Mouse (Mus musculus) forebrain, embryonic 12.5 days (tissue): ENCODE data around the gene Wnt9a. TPM values are rescaled to one million over a fixed set of nuclear protein-coding genes. Genes with fewer than 3 reads are reported as not detected.

Experiments used
- ATAC-seq: fragments of 200-750 bp; cut with Nextera tagmentation; 2 replicates; pipeline ENCODE4 v1.8.0; 2017; ENCODE audit warnings: moderate TSS enrichment; ENCODE audit not compliant: low FRiP score
- H3K27ac ChIP-seq: fragments of 300-500 bp; sonication (generic); 2 replicates; pipeline ENCODE4 v1.5.1; 2016; ENCODE audit warnings: mild to moderate bottlenecking
- H3K27me3 ChIP-seq: fragments of 300-500 bp; sonication (generic); 2 replicates; pipeline ENCODE4 v1.6.1; 2016; ENCODE audit warnings: mild to moderate bottlenecking
- H3K36me3 ChIP-seq: fragments of 300-500 bp; sonication (generic); replicated peaks from 2 replicates; pipeline ENCODE4 v1.6.1; 2016; ENCODE audit warnings: mild to moderate bottlenecking
- H3K4me1 ChIP-seq: fragments of 300-500 bp; sonication (generic); 2 replicates; pipeline ENCODE4 v1.6.1; 2016
- H3K4me2 ChIP-seq: fragments of 300-500 bp; sonication (generic); 2 replicates; pipeline ENCODE4 v1.6.1; 2016; ENCODE audit warnings: mild to moderate bottlenecking, moderate library complexity
- H3K4me3 ChIP-seq: fragments of 300-500 bp; sonication (generic); replicated peaks from 2 replicates; pipeline ENCODE4 v1.5.1; 2016; ENCODE audit warnings: mild to moderate bottlenecking
- H3K9ac ChIP-seq: fragments of 300-500 bp; sonication (generic); 2 replicates; pipeline ENCODE4 v1.6.1; 2016; ENCODE audit warnings: mild to moderate bottlenecking
- H3K9me3 ChIP-seq: fragments of 300-500 bp; sonication (generic); 2 replicates; pipeline ENCODE4 v1.6.1; 2016
- WGBS: fragments of 180-500 bp; shearing (Covaris S2); methylation state at CpG from one replicate; pipeline ENCODE4 v1.1.7; 2016; 5-methylcytosine and 5-hydroxymethylcytosine counted together
- polyA plus RNA-seq: library from polyadenylated mRNA; unstranded; fragments of >200 nt; fragmentation: Nextera tagmentation; extraction: Ambion mirVana; gene quantifications from 2 replicates; pipeline ENCODE4 v1.2.1, GENCODE M21; 2016

The Wnt9a gene
- polyA plus RNA-seq, result 4.9 and 5.3 TPM in 2 replicates

DNA sequence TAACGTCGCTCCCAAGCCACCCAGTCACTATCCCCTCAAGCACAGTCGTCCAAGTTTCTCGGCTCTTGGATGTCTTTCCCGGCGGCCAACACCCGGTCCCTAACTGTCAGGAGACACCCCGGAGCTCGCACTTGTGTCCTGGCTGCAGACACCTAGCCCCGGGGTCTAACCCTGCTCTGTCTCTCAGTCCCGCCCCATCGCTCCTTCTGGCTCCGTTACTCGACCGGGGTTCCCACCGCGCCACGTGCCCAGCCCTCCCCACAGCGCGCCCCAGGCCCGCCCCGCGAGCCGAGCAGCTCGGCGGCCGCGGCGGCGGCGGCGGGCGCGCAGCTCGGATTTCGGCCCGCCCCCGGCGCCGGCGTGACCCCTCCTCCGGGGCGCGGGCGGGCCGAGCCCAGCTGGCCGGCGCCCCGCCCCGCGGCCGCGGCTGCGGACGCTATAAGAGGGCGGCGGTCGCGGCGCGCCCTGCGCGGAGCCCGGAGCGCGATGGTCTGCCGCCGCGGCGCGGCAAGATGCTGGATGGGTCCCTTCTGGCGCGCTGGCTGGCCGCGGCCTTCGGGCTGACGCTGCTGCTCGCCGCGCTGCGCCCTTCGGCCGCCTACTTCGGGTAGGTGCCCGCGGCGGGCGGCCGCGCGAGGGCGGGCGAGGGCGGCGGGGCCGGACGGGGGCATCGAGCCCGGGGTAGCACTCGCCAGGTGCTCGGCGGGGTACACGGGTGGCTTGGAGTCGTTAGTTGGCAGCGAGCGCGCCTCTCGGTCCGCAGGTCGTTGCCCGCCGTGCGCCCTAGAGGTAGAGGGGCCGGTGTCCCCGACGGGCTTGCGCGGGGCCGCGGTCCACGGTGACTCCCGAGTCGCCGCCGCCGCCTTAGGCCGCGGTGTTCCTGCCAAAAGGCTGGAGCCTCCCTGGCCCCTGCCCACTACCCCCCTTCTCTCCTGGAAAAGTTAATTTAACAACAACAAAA, at the start of gene Wnt9a:
Gene Wnt9a (plus strand): TSS at position 468 of the 961 bp plus-strand sequence.
- under 1% methylated on average over 102 of the region's 128 CpGs for WGBS
- H3K36me3 ChIP-seq, result no peaks in the 10 kb centered on the region

DNA sequence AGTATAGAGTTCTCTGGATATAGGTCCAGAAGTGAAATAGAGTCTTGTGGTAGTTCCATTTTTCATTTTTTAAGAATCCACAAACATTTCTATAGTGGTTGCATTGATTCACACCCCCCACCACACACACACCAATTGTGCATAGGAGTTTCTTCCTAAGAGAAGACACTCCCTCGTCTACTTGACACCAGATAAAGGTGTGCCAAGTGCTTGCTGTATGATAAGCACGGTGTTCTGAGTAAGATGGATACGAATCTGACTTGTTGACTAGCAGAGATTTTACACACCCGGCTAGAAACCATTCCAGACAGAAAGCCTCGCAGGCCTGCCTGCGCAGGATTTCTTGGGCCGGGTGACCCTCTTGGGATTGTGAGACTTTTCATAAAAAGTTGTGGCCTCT, 47.1 kb upstream of the Wnt9a start:
- no peaks in the 10 kb centered on the region for H3K36me3 ChIP-seq
- H3K4me3 ChIP-seq, result no peak overlapping the region
- H3K9me3 ChIP-seq, result no peaks in the 10 kb centered on the region
- no peak overlapping the region for H3K9ac ChIP-seq
- H3K27me3 ChIP-seq, result peaks cover 53% of the 10 kb centered on the region
- WGBS, result 87% methylated on average over 7 of the region's 7 CpGs
- no peak for ATAC-seq
- peaks cover 13% of the 10 kb centered on the region for H3K4me1 ChIP-seq
- H3K27ac ChIP-seq, result no peak overlapping the region
- no peak overlapping the region for H3K4me2 ChIP-seq

More for the DNA sequence above, at the start of gene Wnt9a:
- Histone ChIP-seq H3K9ac (peak within 1 kb of the TSS; percentile 52), H3K9me3 (no peaks in the 10 kb centered on the region), H3K27me3 (peaks cover 80% of the 10 kb centered on the region), H3K4me1 (peaks cover 55% of the 10 kb centered on the region), H3K27ac (no peak within 1 kb of the TSS), H3K4me3 (peak within 1 kb of the TSS; percentile 56), H3K4me2 (peak within 1 kb of the TSS; percentile 88)
- peak; percentile 66 for ATAC-seq

DNA sequence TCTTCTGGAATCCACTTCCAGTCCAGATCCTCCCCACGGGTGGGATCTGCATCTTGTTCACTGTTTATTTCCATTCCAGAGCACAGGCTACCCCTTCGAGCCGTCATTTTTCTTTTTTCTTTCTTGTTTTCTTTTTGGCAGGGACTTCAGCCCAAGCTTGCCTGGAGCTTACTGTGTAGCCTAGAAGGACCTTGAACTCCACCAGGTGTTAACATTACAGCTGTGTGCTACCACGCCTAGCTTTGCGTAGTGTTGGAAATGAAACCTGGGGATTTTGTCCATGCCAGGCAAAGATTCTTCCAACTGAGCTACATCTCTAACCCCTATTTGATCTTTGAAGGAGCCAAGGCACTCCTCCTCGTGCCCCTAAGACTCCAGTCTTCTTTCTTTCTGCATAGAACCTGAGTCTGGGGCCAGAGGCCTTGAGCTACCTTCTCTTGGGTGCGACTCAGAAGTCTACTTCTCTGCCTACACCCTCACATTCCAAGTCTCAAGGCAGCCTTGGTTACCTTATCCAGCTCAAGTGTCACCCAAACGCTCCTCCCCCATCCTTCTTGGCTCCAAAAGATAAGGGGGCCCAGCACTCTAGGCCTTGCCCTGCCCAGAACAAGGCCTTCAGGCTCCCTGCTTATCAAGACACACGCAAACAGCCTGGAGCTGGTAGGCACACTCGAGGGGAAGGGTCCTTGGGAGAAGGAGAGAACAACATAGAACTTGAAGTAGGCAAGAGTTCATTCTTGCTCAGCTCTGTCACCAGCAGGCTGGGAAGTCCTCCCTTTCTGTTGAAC, 45.8 kb upstream of the Wnt9a start:
- peaks cover 20% of the 10 kb centered on the region for H3K4me1 ChIP-seq
- no peak for ATAC-seq
- H3K4me2 ChIP-seq, result no peak overlapping the region
- no peak overlapping the region for H3K27ac ChIP-seq
- H3K4me3 ChIP-seq, result no peak overlapping the region
- no peak overlapping the region for H3K9ac ChIP-seq
- no peaks in the 10 kb centered on the region for H3K9me3 ChIP-seq
- 82% methylated on average over 10 of the region's 10 CpGs for WGBS
- H3K36me3 ChIP-seq, result no peaks in the 10 kb centered on the region
- H3K27me3 ChIP-seq, result peaks cover 65% of the 10 kb centered on the region

DNA sequence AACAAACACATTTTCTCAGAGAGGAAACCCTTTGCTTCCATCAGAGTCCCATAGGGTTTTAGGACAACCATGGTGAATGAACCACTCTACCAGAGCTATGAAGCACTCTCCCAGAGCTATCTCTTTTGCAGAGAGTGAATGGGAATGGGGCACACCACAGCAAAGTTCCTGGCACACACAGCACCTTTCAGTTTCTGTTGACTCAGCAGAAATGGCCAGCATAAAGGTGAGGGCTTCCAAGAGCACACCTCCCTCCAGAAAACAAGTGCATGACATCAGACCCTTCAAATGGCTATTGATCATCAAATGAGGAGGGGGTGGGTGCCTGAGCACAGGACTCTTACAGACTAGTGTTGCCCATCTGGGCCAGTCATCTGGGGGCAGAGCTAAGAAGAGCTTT, 44.4 kb upstream of the Wnt9a start:
- Histone ChIP-seq H3K27ac (no peak overlapping the region), H3K4me2 (no peak overlapping the region), H3K4me1 (peaks cover 25% of the 10 kb centered on the region), H3K36me3 (no peaks in the 10 kb centered on the region), H3K9ac (no peak overlapping the region), H3K4me3 (no peak overlapping the region), H3K27me3 (peaks cover 68% of the 10 kb centered on the region), H3K9me3 (no peaks in the 10 kb centered on the region)
- no peak for ATAC-seq

DNA sequence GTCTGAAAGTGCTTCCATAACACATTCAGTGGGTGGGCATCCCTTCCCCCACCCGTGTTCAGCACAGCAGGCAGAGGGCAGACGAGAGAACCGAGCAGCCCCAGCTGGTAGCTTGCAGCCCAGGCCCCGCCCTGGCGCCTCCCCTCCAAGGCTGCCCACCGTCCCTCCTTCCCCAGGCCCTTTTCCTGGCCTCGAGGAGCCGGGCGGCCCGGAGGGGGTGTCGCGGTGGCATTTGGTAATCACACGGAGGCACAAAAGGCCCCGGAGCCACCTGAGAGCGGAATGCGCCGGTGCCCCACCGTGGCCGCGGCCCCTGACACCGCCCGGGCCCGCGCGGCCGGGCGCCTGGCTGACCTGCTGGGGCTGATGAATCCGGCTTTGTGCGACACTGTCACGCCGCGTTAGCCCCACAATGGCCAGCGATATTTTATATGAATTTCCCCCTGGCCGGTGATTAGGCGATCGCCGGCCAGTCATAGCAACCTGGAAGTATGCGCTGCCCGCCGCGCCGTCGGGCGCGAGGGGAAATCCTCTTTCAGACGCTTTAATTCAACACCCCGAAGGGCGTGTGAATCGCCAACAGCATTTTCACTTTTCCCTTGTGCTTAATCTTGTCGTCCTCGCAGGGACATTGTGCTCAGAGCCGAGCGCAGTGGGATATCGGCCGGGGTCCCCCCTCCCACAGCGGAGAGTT, 42.7 kb upstream of the Wnt9a start:
- H3K4me2 ChIP-seq, result peak overlapping the region; percentile 77
- peak overlapping the region; percentile 67 for H3K9ac ChIP-seq
- ATAC-seq, result peak; percentile 88
- peak overlapping the region; percentile 51 for H3K4me3 ChIP-seq
- WGBS, result under 1% methylated on average over 56 of the region's 56 CpGs
- peaks cover 6% of the 10 kb centered on the region; the same call in 1 of the 2 replicates for H3K9me3 ChIP-seq
- no peaks in the 10 kb centered on the region for H3K36me3 ChIP-seq
- H3K4me1 ChIP-seq, result peaks cover 25% of the 10 kb centered on the region
- H3K27me3 ChIP-seq, result peaks cover 79% of the 10 kb centered on the region
- H3K27ac ChIP-seq, result peak overlapping the region; percentile 73

DNA sequence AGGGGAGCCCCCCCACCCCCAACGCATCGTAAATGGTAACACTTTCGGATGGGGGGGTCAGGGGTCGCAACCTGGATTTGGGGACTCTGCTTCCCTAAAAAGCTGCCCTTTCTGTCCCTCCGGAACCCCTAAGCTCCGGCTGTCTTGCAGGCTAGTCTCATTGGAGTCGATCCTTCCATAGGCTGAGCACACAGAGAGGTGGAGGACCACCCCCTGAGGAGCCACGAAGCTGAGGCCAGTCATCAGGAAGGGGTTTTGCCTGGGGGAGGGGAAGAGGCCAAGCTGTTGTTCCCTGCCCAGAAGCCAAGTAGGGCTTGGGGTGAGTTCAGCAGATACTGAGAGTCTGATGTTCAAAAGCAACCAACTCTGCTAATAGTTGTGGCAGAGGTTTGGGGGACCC, 42.1 kb upstream of the Wnt9a start:
- Histone ChIP-seq H3K36me3 (no peaks in the 10 kb centered on the region), H3K4me3 (peak overlapping the region; percentile 51), H3K27ac (peak overlapping the region; percentile 73), H3K4me1 (peaks cover 25% of the 10 kb centered on the region), H3K4me2 (peak overlapping the region; percentile 77), H3K9ac (peak overlapping the region; percentile 67), H3K9me3 (peaks cover 6% of the 10 kb centered on the region; the same call in 1 of the 2 replicates), H3K27me3 (peaks cover 79% of the 10 kb centered on the region)
- peak; percentile 61; the same call in 1 of the 2 replicates for ATAC-seq
- 2% methylated on average over 8 of the region's 8 CpGs for WGBS

DNA sequence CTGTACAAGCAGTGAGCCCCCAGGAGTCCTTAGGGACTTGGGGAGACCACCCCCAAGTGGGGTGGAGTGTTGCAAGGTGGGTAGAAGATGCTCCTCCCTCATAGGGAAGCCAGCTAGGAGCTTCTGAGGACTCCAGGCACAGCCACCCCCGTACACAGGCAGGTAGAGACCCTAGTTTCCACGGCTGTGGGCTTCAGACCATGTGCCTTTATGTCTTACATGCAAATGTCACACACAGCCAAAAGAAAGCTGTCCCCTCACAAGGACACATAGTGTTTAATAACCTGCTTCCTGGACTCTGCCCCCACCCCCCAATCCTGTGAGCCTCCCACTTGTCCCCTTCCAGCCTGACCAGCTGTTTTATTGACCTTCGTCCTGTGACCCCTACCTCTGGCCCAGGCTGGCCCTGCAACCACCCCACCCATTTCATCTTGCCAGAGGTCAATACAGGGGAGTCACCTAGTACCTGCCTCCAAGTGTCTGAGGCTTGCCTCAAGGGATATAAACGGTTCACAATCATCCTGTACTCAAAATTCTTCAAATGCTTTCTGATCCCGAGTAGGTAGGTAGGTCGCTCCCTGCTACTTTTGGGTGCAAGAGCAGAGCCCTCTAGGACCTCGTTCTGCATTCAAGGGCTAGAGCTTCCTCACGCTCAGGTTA, 41.4 kb upstream of the Wnt9a start:
- 55% methylated on average over 8 of the region's 8 CpGs for WGBS
- Histone ChIP-seq H3K36me3 (no peaks in the 10 kb centered on the region), H3K9ac (no peak overlapping the region), H3K4me2 (no peak overlapping the region), H3K4me3 (no peak overlapping the region), H3K27ac (0 out of 2 replicates have a peak overlapping the region, but pooled peaks have one; percentile 73), H3K9me3 (peaks cover 6% of the 10 kb centered on the region; the same call in 1 of the 2 replicates), H3K4me1 (peaks cover 25% of the 10 kb centered on the region), H3K27me3 (peaks cover 76% of the 10 kb centered on the region)
- no peak for ATAC-seq

DNA sequence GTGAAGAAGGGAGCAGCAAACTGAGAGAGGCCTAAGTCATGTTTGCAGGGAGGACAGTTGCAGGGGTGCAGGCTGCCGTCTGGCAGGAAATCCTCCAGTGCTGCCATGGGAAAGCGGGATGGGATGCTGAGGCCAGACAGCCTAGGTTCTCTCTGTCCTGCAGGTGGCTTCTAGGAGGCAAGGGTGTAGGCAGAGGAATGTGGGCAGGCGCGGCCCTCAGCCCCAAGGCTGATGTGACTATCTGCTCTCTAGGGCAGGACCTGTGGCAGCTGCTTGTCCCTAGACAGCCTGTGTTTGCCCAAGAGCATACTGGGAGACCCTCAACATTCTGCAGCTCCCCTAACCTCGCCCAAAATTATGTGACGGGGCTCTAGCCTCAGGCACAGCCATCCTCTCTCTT, 40.0 kb upstream of the Wnt9a start:
- Histone ChIP-seq H3K36me3 (no peaks in the 10 kb centered on the region), H3K4me2 (no peak overlapping the region), H3K27ac (no peak overlapping the region), H3K27me3 (peaks cover 63% of the 10 kb centered on the region), H3K9ac (no peak overlapping the region), H3K4me1 (peaks cover 25% of the 10 kb centered on the region), H3K4me3 (no peak overlapping the region), H3K9me3 (peaks cover 6% of the 10 kb centered on the region; the same call in 1 of the 2 replicates)
- no peak for ATAC-seq
- WGBS, result 13% methylated on average over 6 of the region's 6 CpGs

DNA sequence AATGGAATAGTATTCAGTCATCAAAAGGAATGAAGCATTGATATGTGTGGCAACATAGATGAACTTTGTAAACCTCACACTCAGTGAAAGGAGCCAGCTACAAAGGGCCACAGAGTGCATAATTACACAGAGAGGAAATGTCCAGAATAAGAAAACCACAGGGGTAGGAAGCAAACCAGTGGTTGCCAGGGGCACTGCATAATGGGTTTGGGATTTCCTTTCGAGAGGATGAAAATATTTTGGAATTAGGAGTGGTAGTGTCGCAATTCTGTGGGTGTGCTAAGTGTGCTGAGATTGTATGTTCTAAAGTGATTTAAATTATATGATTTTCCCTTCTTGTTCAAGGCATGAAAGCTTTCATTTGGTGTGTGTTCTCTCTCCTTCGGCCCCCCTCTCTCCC, 32.5 kb upstream of the Wnt9a start:
- WGBS, result 73% methylated on average over 2 of the region's 3 CpGs

DNA sequence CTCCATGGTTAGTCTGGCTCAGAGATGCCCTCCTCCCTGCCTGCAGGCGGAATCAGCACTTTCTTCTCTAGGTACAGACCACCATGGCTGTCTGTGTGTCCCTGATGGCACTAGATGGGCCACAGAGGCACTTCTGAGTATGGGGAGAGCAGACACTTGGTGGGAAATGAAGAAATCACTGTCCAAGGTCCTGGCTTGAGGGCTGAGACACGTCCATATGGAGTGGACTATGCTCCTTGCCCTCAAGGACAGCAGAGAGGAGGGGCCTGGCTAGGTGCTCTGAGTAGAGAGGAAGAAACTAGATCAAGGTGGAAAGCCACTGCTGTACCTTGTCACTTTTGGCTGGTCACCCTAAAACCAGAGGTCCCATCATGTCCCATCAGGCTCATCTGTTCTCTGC, 29.9 kb upstream of the Wnt9a start:
- no peaks in the 10 kb centered on the region for H3K36me3 ChIP-seq
- no peak overlapping the region for H3K4me2 ChIP-seq
- H3K4me3 ChIP-seq, result no peak overlapping the region
- H3K9me3 ChIP-seq, result no peaks in the 10 kb centered on the region
- H3K27me3 ChIP-seq, result peaks cover 65% of the 10 kb centered on the region; the same call in 1 of the 2 replicates
- no peak overlapping the region for H3K9ac ChIP-seq
- no peak overlapping the region for H3K27ac ChIP-seq
- no peaks in the 10 kb centered on the region for H3K4me1 ChIP-seq
- ATAC-seq, result no peak
- 29% methylated on average over 2 of the region's 2 CpGs for WGBS

More for the DNA sequence above, 32.5 kb upstream of the Wnt9a start:
- Histone ChIP-seq H3K36me3 (no peaks in the 10 kb centered on the region), H3K4me1 (no peaks in the 10 kb centered on the region), H3K27me3 (peaks cover 41% of the 10 kb centered on the region; the same call in 1 of the 2 replicates), H3K9ac (no peak overlapping the region), H3K27ac (no peak overlapping the region), H3K9me3 (no peaks in the 10 kb centered on the region), H3K4me3 (no peak overlapping the region), H3K4me2 (no peak overlapping the region)
- no peak for ATAC-seq

DNA sequence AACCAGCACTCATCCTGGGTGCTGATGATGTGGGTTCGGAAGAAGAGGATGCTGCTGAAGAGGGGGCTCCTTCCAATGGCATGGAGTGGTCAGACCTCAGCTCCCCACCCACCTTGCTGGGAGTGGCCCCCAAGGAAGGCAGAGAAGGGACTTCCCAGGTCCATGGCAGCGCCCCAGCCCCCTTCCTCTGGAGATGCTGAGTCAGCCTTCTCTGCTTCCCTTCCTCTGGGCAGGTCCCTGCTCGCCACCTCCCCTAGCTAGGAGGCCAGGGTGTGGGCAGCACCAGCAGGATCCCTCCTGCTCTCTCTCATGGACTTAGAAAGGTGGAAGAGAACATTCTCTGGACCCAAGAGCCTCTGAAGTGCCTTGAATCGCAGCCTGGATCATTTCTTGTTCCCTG, 28.7 kb upstream of the Wnt9a start:
- 73% methylated on average over 4 of the region's 4 CpGs for WGBS
- no peak for ATAC-seq
- no peaks in the 10 kb centered on the region for H3K36me3 ChIP-seq
- no peak overlapping the region for H3K4me3 ChIP-seq
- H3K27ac ChIP-seq, result no peak overlapping the region
- no peaks in the 10 kb centered on the region for H3K9me3 ChIP-seq
- no peak overlapping the region for H3K4me2 ChIP-seq
- peaks cover 68% of the 10 kb centered on the region for H3K27me3 ChIP-seq
- H3K4me1 ChIP-seq, result no peaks in the 10 kb centered on the region
- H3K9ac ChIP-seq, result no peak overlapping the region
